8 mouse cellular contexts compared by ENCODE assay signal in genomic region chr8:92355701-92356612, GRCm38 (mm10). TPM values are rescaled to one million over a fixed set of nuclear protein-coding genes. Genes with fewer than 3 reads are reported as not detected.
A peak's percentile ranks its signal among the peaks of the same experiment; 100 is the strongest.
DNase-seq lines count a peak whose midpoint lies in the region; ATAC-seq and TF ChIP-seq lines count a peak whose summit lies in the region.

No protein-coding gene starts in this region.

- ATAC-seq in forebrain, embryonic 11.5 days (replicated peaks; ENCODE audit: low FRiP score) = peak; percentile 95
- peak; percentile 92 for ATAC-seq in heart, embryonic 16.5 days (replicated peaks; ENCODE audit: extremely low read depth, insufficient read depth, low FRiP score)
- peak; percentile 96 for ATAC-seq in liver, embryonic 13.5 days (ENCODE audit: low read depth)
- ATAC-seq in stomach, embryonic 14.5 days (ENCODE audit: insufficient number of reproducible peaks, insufficient read depth, low FRiP score, low read depth) = peak; percentile 95

- WGBS in forebrain, embryonic 11.5 days = under 1% methylated on average over 93 of the region's 93 CpGs
- under 1% methylated on average over 84 of the region's 93 CpGs for whole genome bisulfite sequencing in heart, embryonic 16.5 days
- under 1% methylated on average over 83 of the region's 93 CpGs for WGBS in liver, embryonic 13.5 days (ENCODE audit: insufficient replicate concordance)
- WGBS in stomach, embryonic 14.5 days = under 1% methylated on average over 88 of the region's 93 CpGs

- no peaks in the 10 kb centered on the region for H3K36me3 ChIP-seq in ES-Bruce4 (ENCODE audit: control insufficient read depth, insufficient read depth, low read length, poor library complexity, severe bottlenecking)
- no peaks in the 10 kb centered on the region for H3K36me3 ChIP-seq in forebrain, embryonic 11.5 days (ENCODE audit: control insufficient read depth, insufficient read depth, low read length)
- H3K36me3 ChIP-seq in heart, embryonic 16.5 days (ENCODE audit: control insufficient read depth, insufficient read depth) = no peaks in the 10 kb centered on the region
- H3K36me3 ChIP-seq in liver, embryonic 13.5 days = no peaks in the 10 kb centered on the region
- H3K36me3 ChIP-seq in stomach, embryonic 14.5 days (ENCODE audit: control insufficient read depth, insufficient read depth, low read length) = no peaks in the 10 kb centered on the region

- H3K27ac ChIP-seq in ES-Bruce4 (ENCODE audit: insufficient read depth, low read length) = no peak overlapping the region
- peak overlapping the region; percentile 25 for H3K27ac ChIP-seq in forebrain, embryonic 11.5 days (ENCODE audit: low read depth, low read length)
- peak overlapping the region; percentile 89 for H3K27ac ChIP-seq in heart, embryonic 16.5 days (ENCODE audit: low read length)
- no peak overlapping the region for H3K27ac ChIP-seq in liver, embryonic 13.5 days
- H3K27ac ChIP-seq in stomach, embryonic 14.5 days (ENCODE audit: low read length) = peak overlapping the region; percentile 74; the same call in 1 of the 2 replicates

- no peaks in the 10 kb centered on the region for H3K9me3 ChIP-seq in ES-Bruce4 (replicated peaks; ENCODE audit: control insufficient read depth, insufficient read depth, low read length, poor library complexity, severe bottlenecking)
- no peaks in the 10 kb centered on the region for H3K9me3 ChIP-seq in forebrain, embryonic 11.5 days (ENCODE audit: control insufficient read depth, low read length)
- no peaks in the 10 kb centered on the region for H3K9me3 ChIP-seq in heart, embryonic 16.5 days (replicated peaks; ENCODE audit: control insufficient read depth, low read length)
- H3K9me3 ChIP-seq in liver, embryonic 13.5 days (replicated peaks) = no peaks in the 10 kb centered on the region
- H3K9me3 ChIP-seq in stomach, embryonic 14.5 days (ENCODE audit: control insufficient read depth, low read depth, low read length) = no peaks in the 10 kb centered on the region

- H3K27me3 ChIP-seq in ES-Bruce4 (ENCODE audit: control insufficient read depth, insufficient read depth, low read length, poor library complexity, severe bottlenecking) = peaks cover 35% of the 10 kb centered on the region
- H3K27me3 ChIP-seq in forebrain, embryonic 11.5 days (ENCODE audit: control insufficient read depth, insufficient read depth, low read length) = peaks cover 65% of the 10 kb centered on the region
- peaks cover 18% of the 10 kb centered on the region for H3K27me3 ChIP-seq in heart, embryonic 16.5 days (ENCODE audit: control insufficient read depth, insufficient read depth, low read length)
- H3K27me3 ChIP-seq in liver, embryonic 13.5 days = peaks cover 52% of the 10 kb centered on the region
- H3K27me3 ChIP-seq in stomach, embryonic 14.5 days (ENCODE audit: control insufficient read depth, insufficient read depth, low read length) = peaks cover 43% of the 10 kb centered on the region

- H3K4me2 ChIP-seq in forebrain, embryonic 11.5 days (ENCODE audit: low read depth, low read length, severe bottlenecking) = peak overlapping the region; percentile 79
- peak overlapping the region; percentile 87 for H3K4me2 ChIP-seq in heart, embryonic 16.5 days (ENCODE audit: low read depth, low read length)
- H3K4me2 ChIP-seq in liver, embryonic 13.5 days = peak overlapping the region; percentile 91
- peak overlapping the region; percentile 70 for H3K4me2 ChIP-seq in stomach, embryonic 14.5 days (replicated peaks; ENCODE audit: low read depth, low read length)

- TF ChIP-seq EP300 in ES-Bruce4 (IDR thresholded peaks at IDR 0.05; ENCODE audit: insufficient read depth, low read depth, low read length) = no peak

- peak overlapping the region; percentile 88 for H3K4me3 ChIP-seq in ES-Bruce4 (ENCODE audit: low read depth, low read length)
- H3K4me3 ChIP-seq in forebrain, embryonic 11.5 days (ENCODE audit: low read depth, low read length) = peak overlapping the region; percentile 47
- peak overlapping the region; percentile 77 for H3K4me3 ChIP-seq in heart, embryonic 16.5 days (ENCODE audit: low read length)
- peak overlapping the region; percentile 77 for H3K4me3 ChIP-seq in liver, embryonic 13.5 days (replicated peaks)
- peak overlapping the region; percentile 53 for H3K4me3 ChIP-seq in stomach, embryonic 14.5 days (ENCODE audit: low read depth, low read length)

- no peak for TF ChIP-seq POLR2A in ES-Bruce4 (IDR thresholded peaks at IDR 0.05; ENCODE audit: insufficient read depth, low read length)

- DNase-seq in c-Kit-positive CD71-positive TER-119-positive erythroid progenitor cells, embryonic 14.5 days (ENCODE audit: low spot score) = peak; percentile 96
- peak; percentile 99 for DNase-seq in forebrain, embryonic 11.5 days (ENCODE audit: low spot score)
- DNase-seq in kidney, postnatal 25 days = peak; percentile 98
- peak; percentile 94 for DNase-seq in liver, embryonic 13.5 days
- DNase-seq in natural killer cell, adult 2 months (ENCODE audit: low spot score in 2 of 2) = peak; percentile 91 to 93

- H3K9ac ChIP-seq in ES-Bruce4 (ENCODE audit: low read depth, poor library complexity, severe bottlenecking) = peak overlapping the region; percentile 92
- peak overlapping the region; percentile 53 for H3K9ac ChIP-seq in forebrain, embryonic 11.5 days (ENCODE audit: low read length)
- H3K9ac ChIP-seq in heart, embryonic 16.5 days (ENCODE audit: low read length) = peak overlapping the region; percentile 77
- peak overlapping the region; percentile 78 for H3K9ac ChIP-seq in liver, embryonic 13.5 days
- H3K9ac ChIP-seq in stomach, embryonic 14.5 days (replicated peaks; ENCODE audit: low read depth, low read length) = peak overlapping the region; percentile 25; the same call in 1 of the 2 replicates

- H3K4me1 ChIP-seq in ES-Bruce4 (ENCODE audit: control insufficient read depth, insufficient read depth, low read length) = no peaks in the 10 kb centered on the region
- peaks cover 20% of the 10 kb centered on the region for H3K4me1 ChIP-seq in forebrain, embryonic 11.5 days (replicated peaks; ENCODE audit: control insufficient read depth, insufficient read depth, low read length)
- peaks cover 18% of the 10 kb centered on the region for H3K4me1 ChIP-seq in heart, embryonic 16.5 days (ENCODE audit: control insufficient read depth, insufficient read depth, low read length)
- H3K4me1 ChIP-seq in liver, embryonic 13.5 days (replicated peaks) = peaks cover 52% of the 10 kb centered on the region
- peaks cover 15% of the 10 kb centered on the region; the same call in 1 of the 2 replicates for H3K4me1 ChIP-seq in stomach, embryonic 14.5 days (ENCODE audit: control insufficient read depth, insufficient read depth, low read length)

- TF ChIP-seq CTCF in ES-Bruce4 (IDR thresholded peaks at IDR 0.05; ENCODE audit: low read depth, low read length) = no peak

RNA-seq across cellular contexts. Expression of gene Irx5, which starts 1.5 kb away (rescaled TPM):
- 0.25 and 0.55 TPM in 2 replicates for polyA plus RNA-seq in ES-Bruce4 (2011; ENCODE audit: insufficient read depth, insufficient read length, low read depth, missing spikeins)
- polyA plus RNA-seq in forebrain, embryonic 11.5 days (2014; fragmentation: Nextera tagmentation; extraction: Ambion mirVana) = 9.0 and 9.5 TPM in 2 replicates
- 6.3 and 6.4 TPM in 2 replicates for polyA plus RNA-seq in heart, embryonic 16.5 days (2015; fragmentation: Nextera tagmentation; extraction: Ambion mirVana)
- polyA plus RNA-seq in liver, embryonic 13.5 days (2015; fragmentation: Nextera tagmentation; extraction: Ambion mirVana) = 0.09 and 0.10 TPM in 2 replicates
- 3.7 and 4.0 TPM in 2 replicates for polyA plus RNA-seq in stomach, embryonic 14.5 days (2014; fragmentation: Nextera tagmentation; extraction: Ambion mirVana)

Comparison
In these comparisons a context has a peak if more than half of its experiments do, and no peak if none do; other contexts are left out.
1. H3K27ac ChIP-seq: peak in forebrain, embryonic 11.5 days (single experiment), heart, embryonic 16.5 days (single experiment) and stomach, embryonic 14.5 days (single experiment); none in ES-Bruce4 (single experiment) and liver, embryonic 13.5 days (single experiment).
2. H3K9ac ChIP-seq: peak in every context shown above with its lines; median percentile 92 in ES-Bruce4; 78 in liver, embryonic 13.5 days; 77 in heart, embryonic 16.5 days; 53 in forebrain, embryonic 11.5 days; 25 in stomach, embryonic 14.5 days.
3. Peak in every context shown above with its lines, with median percentiles within 50 percentile points of each other: H3K4me3 ChIP-seq, DNase-seq, ATAC-seq and H3K4me2 ChIP-seq.